Mouse (Mus musculus) E14TG2a.4 (cell line): Measurements from ENCODE around the gene Nprl2.
A peak's percentile ranks its signal among the peaks of the same experiment; 100 is the strongest.
"Not testable (repeated sequence)": the region's sequence is repeated elsewhere in the genome, so short reads cannot be mapped to it uniquely, and the experiment has no call there.

ENCODE experiments used
- H3K27me3 ChIP-seq: 2 replicates; pipeline ENCODE4 v1.6.1; 2014; ENCODE audit warnings: low read length, control low read depth; ENCODE audit not compliant: insufficient read depth
- H3K36me3 ChIP-seq: 2 replicates; pipeline ENCODE4 v1.6.1; 2014; ENCODE audit warnings: low read length, control low read depth; ENCODE audit not compliant: insufficient read depth
- H3K4me1 ChIP-seq: replicated peaks from 2 replicates; pipeline ENCODE4 v1.6.1; 2014; ENCODE audit warnings: low read depth, low read length, control low read depth
- H3K4me3 ChIP-seq: replicated peaks from 2 replicates; pipeline ENCODE4 v1.5.1; 2014; ENCODE audit warnings: mild to moderate bottlenecking, low read length
- H3K9me3 ChIP-seq: 2 replicates; pipeline ENCODE4 v1.6.1; 2014; ENCODE audit warnings: low read length, control low read depth
- CTCF ChIP-seq: conservative IDR thresholded peaks from 2 replicates; pipeline ENCODE4 v1.5.1; 2014; ENCODE audit warnings: low read length
- NANOG ChIP-seq: IDR thresholded peaks from 2 replicates; pipeline ENCODE4 v1.6.1; 2014; ENCODE audit warnings: borderline replicate concordance, low read length, mixed read lengths
- POU5F1 ChIP-seq: IDR thresholded peaks from 2 replicates; pipeline ENCODE4 v1.6.1; 2014; ENCODE audit warnings: low read length, borderline replicate concordance

Gene Nprl2

GRCm38 (mm10) chr9:107553541-107554318 is 11.7 kb downstream of the Nprl2 start:
- Histone ChIP-seq H3K4me3 (peak overlapping the region; percentile 87), H3K4me1 (peaks cover 75% of the 10 kb centered on the region), H3K9me3 (no peaks in the 10 kb centered on the region), H3K27me3 (peaks cover 49% of the 10 kb centered on the region), H3K36me3 (peaks cover 24% of the 10 kb centered on the region)
- TF ChIP-seq CTCF (no peak), POU5F1 (no peak), NANOG (no peak)

- TF ChIP-seq POU5F1 (no peak), NANOG (no peak), CTCF (no peak)
- Histone ChIP-seq H3K36me3 (peaks cover 31% of the 10 kb centered on the region), H3K9me3 (no peaks in the 10 kb centered on the region), H3K4me1 (peaks cover 69% of the 10 kb centered on the region), H3K4me3 (peak overlapping the region; percentile 87), H3K27me3 (peaks cover 43% of the 10 kb centered on the region)
Observed at GRCm38 (mm10) chr9:107554319-107554825, 12.3 kb downstream of the Nprl2 start.

- Histone ChIP-seq H3K27me3 (peaks cover 36% of the 10 kb centered on the region), H3K36me3 (peaks cover 37% of the 10 kb centered on the region), H3K9me3 (no peaks in the 10 kb centered on the region), H3K4me1 (peaks cover 62% of the 10 kb centered on the region), H3K4me3 (peak overlapping the region; percentile 87)
- no peak for TF ChIP-seq NANOG
- TF ChIP-seq CTCF: no peak
Observed at GRCm38 (mm10) chr9:107555031-107555457, 13.0 kb downstream of the Nprl2 start.

DNA sequence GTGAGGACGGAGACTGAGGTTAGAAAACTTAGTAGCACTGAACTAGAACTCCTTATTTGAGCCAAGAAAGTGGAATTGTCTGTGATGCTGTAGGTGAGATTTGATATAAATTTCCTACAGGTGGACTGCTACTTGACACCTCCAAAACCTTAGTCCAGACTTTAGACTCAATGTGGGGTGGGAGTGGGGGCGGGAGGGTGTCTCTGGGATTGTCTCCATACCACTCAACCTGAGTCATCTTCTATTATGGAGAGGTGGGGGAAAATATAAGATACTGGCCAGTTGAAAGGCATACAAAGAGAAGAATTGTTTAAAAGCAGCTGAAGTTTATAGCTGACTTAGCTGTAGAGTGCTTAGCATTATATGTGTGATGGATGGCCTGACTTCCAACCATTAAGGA is 13.7 kb downstream of the Nprl2 start:
- peaks cover 56% of the 10 kb centered on the region for H3K4me1 ChIP-seq
- peaks cover 30% of the 10 kb centered on the region for H3K27me3 ChIP-seq
- no peaks in the 10 kb centered on the region for H3K9me3 ChIP-seq
- peak overlapping the region; percentile 87 for H3K4me3 ChIP-seq
- peaks cover 44% of the 10 kb centered on the region for H3K36me3 ChIP-seq
- no peak for TF ChIP-seq POU5F1
- no peak for TF ChIP-seq NANOG
- TF ChIP-seq CTCF: no peak

GRCm38 (mm10) chr9:107556346-107556745 is 14.3 kb downstream of the Nprl2 start:
- no peak for TF ChIP-seq POU5F1
- Histone ChIP-seq H3K4me3 (no peak overlapping the region), H3K4me1 (peaks cover 53% of the 10 kb centered on the region), H3K36me3 (peaks cover 51% of the 10 kb centered on the region), H3K27me3 (peaks cover 23% of the 10 kb centered on the region), H3K9me3 (no peaks in the 10 kb centered on the region)

DNA sequence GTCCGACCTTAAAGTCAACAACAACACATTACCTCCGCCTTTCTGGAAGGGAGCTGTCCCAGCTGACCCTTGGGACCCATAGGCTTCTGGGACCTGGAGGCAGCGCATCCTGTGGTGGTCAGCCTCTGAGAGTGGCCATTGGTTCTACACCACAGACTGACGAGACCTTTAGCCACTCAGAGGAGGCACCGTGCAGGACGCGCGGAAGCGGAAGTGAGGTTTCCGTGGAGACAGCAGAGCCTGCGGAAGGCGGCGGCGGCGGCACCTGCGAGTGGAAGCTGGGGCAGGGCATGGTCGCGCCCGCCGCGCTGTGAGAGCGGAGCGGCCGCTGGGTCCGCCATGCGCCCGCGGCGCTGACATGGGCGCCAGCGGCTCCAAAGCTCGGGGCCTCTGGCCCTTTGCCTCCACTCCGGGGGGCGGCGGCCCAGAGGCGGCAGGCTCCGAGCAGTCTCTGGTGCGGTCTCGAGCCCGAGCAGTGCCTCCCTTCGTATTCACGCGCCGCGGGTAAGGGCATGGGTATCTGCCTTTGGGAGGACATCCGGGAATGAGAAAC is 21.1 kb downstream of the Nprl2 start, which contains the start of gene Tusc2:
TSS of gene Tusc2 (plus strand) at position 227 of the 553 bp plus-strand sequence.
- peaks cover 10% of the 10 kb centered on the region; the same call in 1 of the 2 replicates for H3K27me3 ChIP-seq
- peaks cover 59% of the 10 kb centered on the region for H3K36me3 ChIP-seq
- H3K4me1 ChIP-seq: peaks cover 57% of the 10 kb centered on the region
- TF ChIP-seq NANOG (no peak), POU5F1 (no peak), CTCF (no peak)
- peak within 1 kb of the TSS; percentile 96 for H3K4me3 ChIP-seq
- no peaks in the 10 kb centered on the region for H3K9me3 ChIP-seq

DNA sequence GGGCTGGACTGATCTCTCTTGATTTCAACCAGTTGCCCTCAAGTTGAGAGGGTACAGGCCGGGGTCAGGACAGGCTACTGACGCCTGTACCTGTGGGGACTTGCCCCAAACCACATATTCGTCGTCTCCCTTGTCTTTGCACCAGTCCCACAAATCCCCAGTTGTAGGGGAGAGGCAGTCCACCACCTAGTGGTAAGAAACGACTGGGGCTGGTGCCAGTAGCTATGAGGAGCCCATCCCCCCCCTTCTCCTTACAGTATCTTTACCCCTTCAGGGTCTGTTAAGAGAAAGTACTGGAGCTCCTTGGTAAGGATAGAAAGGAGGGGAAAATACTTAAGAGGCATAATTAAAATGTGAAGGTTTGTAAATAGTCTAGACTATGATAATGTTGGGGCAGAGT is 23.5 kb downstream of the Nprl2 start:
- Histone ChIP-seq H3K4me3 (peak overlapping the region; percentile 17; the same call in 1 of the 2 replicates), H3K27me3 (peaks cover 21% of the 10 kb centered on the region), H3K36me3 (peaks cover 35% of the 10 kb centered on the region), H3K4me1 (peaks cover 72% of the 10 kb centered on the region)
- H3K9me3 ChIP-seq: not testable (repeated sequence)

GRCm38 (mm10) chr9:107566041-107566709 is 24.1 kb downstream of the Nprl2 start:
- H3K4me1 ChIP-seq: peaks cover 78% of the 10 kb centered on the region
- H3K27me3 ChIP-seq: peaks cover 27% of the 10 kb centered on the region
- H3K36me3 ChIP-seq: peaks cover 33% of the 10 kb centered on the region
- TF ChIP-seq CTCF: peak; percentile 91
- no peak for TF ChIP-seq NANOG
- H3K9me3 ChIP-seq: no peaks in the 10 kb centered on the region
- no peak overlapping the region for H3K4me3 ChIP-seq

DNA sequence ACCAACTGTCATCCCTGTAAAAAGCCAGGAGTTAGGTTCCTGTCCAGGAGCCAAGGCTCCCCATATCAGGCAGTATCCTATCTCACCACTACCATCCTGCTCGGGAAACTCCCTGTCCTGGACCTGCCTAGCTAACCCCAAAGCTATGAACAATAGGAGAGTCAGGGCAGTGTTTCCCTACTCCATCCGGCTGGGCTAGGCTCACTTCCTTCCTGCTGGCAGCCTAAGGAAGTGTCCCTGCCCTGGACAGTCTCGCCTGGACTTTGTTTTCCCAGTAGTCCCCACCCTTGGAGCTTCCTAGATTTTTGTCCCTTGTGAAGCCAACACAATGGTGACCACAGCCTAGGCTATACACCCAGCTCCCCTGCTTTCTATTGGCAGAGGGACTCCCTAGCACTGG is 24.8 kb downstream of the Nprl2 start:
- peaks cover 28% of the 10 kb centered on the region for H3K27me3 ChIP-seq
- no peak overlapping the region for H3K4me3 ChIP-seq
- no peak for TF ChIP-seq CTCF
- no peak for TF ChIP-seq NANOG
- no peak for TF ChIP-seq POU5F1
- H3K4me1 ChIP-seq: peaks cover 80% of the 10 kb centered on the region
- H3K36me3 ChIP-seq: peaks cover 33% of the 10 kb centered on the region
- no peaks in the 10 kb centered on the region for H3K9me3 ChIP-seq
